12 mouse cellular contexts compared by ENCODE assay signal in genomic region chr9:104804776-104805175, GRCm38 (mm10).
"Had no signal": no experiment of that assay in that cellular context is flagged by ENCODE, and none has a peak within 500 bp of the region (broad histone marks: within the 10 kb centered on the region; RNA-seq: fewer than 3 reads in every experiment).

No protein-coding gene starts in this region.

- DNase-seq: retina, postnatal 1 day; right cerebral cortex, adult 18-20 months; right cerebral cortex, postnatal 14 days; right cerebral cortex, postnatal 25 days; right cerebral cortex, postnatal 4 days; spleen, adult 18-20 months; thymus, adult 18-20 months; thymus, adult 2 months; thymus, postnatal 14 days; thymus, postnatal 25 days; thymus, postnatal 36 days; thymus, postnatal 4 days had no signal
